Mouse (Mus musculus) heart, adult 8-10 months (tissue): ENCODE results near the gene Pin1rt1. TPM values are rescaled to one million over a fixed set of nuclear protein-coding genes. Genes with fewer than 3 reads are reported as not detected.

ENCODE experiments used
- DNase-seq: peaks from one replicate; pipeline ENCODE4 v3.0.0; 2022; ENCODE audit warnings: low spot score
- total RNA-seq, 4 experiments: library from RNA; stranded (reverse); gene quantifications; 2 replicates each; pipeline ENCODE4 v1.2.4; 2022

Gene Pin1rt1
- total RNA-seq, 4 experiments from 2014 or later, result not detected

- no peak for DNase-seq
These were observed 3.7 kb downstream of the Pin1rt1 start for GRCm38 (mm10) chr2:104712486-104712809.

GRCm38 (mm10) chr2:104711585-104712485 is 4.3 kb downstream of the Pin1rt1 start, which contains the start of gene Tcp11l1:
TSS of gene Tcp11l1 (minus strand) at chr2:104712169.
- peak; percentile 50 for DNase-seq

DNA sequence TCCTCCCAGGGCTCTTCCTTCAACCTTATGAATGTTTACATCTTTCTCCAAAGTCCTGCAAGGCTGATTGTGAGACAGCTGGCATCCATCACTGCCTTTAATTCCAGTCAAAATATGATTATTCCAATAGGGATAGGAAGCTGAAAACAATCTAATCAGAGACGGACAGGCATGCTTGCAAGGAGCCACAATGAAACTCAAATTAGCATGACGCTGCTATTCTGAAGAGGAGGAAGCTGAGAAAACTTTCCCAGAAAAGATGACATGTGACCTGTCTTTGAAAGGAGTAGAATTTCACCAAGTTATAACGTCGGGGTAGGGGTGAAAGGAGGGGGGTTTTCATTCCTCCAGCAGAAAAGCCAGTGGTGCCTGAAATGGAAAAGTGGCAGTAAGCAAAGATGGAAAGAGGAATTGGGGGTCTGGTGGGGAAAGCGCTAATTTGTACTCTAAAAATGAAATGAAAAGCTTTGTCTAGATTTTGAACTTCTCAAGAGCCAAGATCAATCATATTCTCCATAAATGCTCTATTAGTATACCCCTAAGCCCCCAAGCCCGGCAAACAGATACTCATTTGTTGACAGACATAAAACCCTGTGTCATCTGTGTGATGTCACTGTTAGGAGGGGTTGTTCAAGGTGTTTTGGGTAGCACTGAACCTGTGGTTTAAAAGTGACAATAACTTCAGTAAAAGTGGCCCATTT is 5.4 kb downstream of the Pin1rt1 start:
- DNase-seq, result no peak

DNA sequence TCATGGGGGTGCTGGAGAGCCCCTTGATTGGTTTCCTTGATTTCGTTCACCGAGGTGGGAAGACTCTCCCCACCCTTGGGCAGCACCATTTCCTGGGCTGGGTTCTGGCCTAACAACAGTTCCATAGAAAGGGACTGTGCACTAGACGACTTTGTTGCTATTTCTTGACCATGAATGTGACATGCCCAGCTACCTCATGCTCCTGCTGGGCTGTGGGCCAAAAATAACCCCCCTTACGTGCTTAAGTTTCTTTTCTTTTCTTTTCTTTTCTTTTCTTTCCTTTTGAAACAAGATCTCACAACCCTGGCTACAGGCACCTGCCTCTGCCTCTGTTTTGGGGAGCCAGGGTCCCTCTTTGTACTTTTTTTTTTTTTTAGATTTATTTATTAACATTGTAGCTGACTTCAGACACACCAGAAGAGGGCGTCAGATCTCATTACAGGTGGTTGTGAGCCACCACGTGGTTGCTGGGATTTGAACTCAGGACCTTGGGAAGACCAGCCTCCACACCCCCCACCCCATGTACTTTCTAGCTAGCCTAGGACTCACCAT is 6.3 kb downstream of the Pin1rt1 start:
- DNase-seq, result no peak

DNA sequence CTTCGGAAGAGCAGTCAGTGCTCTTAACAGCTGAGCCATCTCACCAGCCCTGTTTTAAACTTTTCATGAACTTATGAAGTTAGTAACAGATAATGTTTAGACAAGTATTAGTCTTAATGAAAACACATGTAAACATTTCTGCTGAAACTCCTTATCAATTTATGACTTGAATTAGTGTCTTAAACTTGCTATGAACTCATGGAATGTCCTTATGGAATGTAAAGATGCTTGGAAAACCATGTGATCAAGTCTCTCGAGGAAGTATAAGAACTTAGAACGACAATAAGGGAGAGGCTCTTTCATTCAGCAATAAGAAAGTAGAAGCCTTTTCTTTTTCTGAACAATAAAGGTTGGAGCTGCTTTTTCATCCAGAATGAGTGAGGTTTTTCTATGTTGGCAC is 11.8 kb downstream of the Pin1rt1 start:
- no peak for DNase-seq

GRCm38 (mm10) chr2:104703158-104703557 is 13.0 kb downstream of the Pin1rt1 start:
- DNase-seq, result no peak

DNA sequence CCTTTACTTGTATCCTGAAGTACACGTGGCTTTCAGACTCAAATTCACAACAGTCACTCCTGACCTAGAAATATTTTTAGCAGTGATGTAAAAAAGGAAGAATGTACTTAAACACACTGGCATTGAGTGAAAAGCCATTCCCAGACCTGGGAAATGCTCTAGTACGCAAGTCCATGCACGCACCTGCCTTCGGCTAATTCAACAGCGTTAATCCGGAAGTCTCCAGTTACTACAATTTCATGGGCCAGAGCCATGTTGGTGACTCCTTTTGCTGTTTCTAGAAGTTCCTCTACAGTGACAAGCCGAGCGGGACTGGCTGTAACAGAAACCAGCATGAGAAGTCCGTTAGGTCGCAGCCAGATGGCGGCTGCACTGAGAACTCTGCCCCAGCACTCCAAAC is 16.5 kb downstream of the Pin1rt1 start:
- DNase-seq, result no peak

DNA sequence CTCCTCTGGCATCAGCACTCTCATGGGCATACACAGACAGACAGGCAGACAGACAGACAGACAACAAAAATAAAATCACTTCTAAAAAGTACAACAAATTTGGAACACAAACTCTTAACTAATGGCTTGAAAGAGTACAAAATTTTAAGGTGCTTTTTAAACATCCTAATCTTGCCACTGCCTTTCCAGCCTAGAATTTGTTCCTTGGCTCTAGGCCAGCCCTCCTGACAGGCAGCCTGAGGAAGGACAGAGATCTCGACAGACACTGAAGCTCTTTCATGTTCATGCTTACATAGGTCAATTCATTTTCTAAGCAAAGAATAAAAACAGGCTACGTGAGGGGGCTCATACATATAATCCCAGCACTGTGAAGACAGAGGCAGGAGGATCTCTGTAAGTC is 23.6 kb downstream of the Pin1rt1 start:
- DNase-seq, result no peak

DNA sequence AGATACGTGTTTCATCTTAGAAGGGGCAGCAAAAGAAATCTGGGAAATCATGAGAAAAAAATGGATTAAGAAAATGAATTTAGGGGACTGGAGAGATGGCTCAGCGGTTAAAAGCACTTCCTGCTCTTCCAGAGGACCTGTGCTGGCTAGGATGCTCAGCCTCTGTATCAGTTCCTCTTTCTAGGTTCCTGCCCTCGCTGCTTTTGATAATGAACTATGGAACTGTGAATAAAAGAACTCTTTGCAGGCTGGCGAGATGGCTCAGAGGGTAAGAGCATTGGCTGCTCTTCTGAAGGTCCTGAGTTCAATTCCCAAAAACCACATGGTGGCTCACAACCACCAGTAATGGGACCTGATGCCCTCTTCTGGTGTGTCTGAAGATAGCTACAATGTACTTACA is 25.5 kb downstream of the Pin1rt1 start:
- no peak for DNase-seq

- DNase-seq, result no peak
These were observed 27.5 kb downstream of the Pin1rt1 start for GRCm38 (mm10) chr2:104688724-104689123.

DNA sequence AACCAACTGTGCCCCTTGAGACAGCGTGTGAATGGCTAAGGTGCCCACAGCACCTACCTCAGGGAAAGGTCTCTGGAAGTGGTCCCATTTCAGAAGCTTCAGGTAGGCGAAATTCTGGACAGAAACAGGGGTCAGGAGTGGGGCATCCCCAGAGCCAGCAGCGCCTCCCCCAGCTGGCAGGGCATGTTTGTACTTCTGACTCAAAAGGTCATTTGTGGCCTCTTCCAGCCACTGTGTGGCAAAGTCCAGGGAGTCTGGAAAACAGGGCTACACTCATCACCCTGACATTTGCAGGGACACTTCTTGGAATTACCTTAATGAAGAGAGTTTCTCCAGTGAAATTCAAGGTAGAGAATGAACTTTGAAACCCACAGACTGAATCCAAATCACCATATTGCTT is 27.9 kb downstream of the Pin1rt1 start:
- DNase-seq, result no peak

DNA sequence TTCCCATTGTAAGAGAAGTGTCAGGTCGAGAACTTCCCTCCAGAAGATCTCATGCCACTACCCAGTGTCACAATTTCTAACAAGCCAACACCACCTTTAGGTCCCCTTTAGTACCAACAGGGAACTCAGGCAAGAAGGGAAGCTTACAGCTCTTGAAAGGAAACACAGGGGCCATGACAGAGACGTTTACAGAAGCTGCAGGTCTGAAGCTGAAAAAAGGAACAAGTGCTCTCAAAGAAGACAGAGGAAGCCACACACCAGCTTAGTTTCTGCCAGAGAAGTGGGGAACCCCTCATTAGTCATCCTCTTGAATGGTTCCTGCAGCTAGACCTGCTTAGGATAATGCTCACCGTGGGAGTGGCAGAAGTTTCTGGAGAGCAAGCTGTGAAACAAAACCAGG is 28.9 kb downstream of the Pin1rt1 start:
- DNase-seq, result no peak

GRCm38 (mm10) chr2:104685418-104685817 is 30.8 kb downstream of the Pin1rt1 start:
- peak; percentile 64 for DNase-seq

DNA sequence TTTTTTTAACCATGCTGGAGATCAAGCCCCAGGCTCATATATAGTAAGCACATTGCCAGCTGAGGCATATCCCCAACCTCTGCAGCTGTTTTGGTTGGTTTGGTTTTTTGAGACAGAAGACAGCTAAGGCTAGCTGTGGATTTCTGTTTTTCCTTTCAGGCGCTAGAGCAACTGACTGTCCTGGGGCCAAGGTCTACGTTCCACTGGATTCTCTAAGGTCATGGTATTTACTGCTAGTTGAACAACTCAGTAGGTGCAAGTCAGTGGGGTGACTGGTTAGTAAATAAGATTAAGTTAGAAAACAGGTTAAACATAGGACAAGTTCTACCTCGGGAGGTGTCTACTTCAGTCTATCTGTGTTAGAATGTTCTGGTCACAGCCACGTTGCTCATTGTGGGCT is 31.4 kb downstream of the Pin1rt1 start:
- no peak for DNase-seq

DNA sequence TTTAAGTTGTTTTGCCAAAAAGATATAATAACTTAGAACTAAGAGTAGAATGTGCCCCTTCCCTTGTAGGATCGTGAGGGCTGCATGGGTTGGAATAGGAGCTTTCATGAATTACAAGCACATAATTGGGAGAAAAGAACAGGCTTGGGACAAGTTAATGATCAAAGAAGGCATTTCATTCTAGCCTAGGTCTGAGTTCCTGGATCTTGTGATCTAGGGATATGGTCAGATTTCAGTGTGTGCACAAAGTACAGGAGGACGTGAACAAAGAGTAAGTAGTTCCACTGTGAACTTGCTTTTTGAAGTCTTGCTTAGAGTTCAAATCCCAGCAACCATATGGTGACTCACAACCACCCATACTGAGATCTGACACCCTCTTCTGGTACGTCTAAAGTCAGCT is 38.9 kb downstream of the Pin1rt1 start:
- no peak for DNase-seq

- no peak for DNase-seq
These were observed 44.5 kb downstream of the Pin1rt1 start for GRCm38 (mm10) chr2:104671724-104672123.

- no peak for DNase-seq
These were observed 46.9 kb downstream of the Pin1rt1 start for GRCm38 (mm10) chr2:104669122-104669804.

Other genes with a start within 250 kb of the Pin1rt1 start
- gene Hipk3, start 221.9 kb downstream of the Pin1rt1 start, total RNA-seq, result 100 to 1,000 TPM; 217 to 250 (median 233) TPM
- gene Cstf3, start 125.9 kb downstream of the Pin1rt1 start, total RNA-seq, result 10 to 100 TPM in 3 of 4 experiments, 1 to 10 TPM in 1; 8.9 to 15.3 (median 12.2) TPM
- gene Tcp11l1, start 4.2 kb downstream of the Pin1rt1 start, total RNA-seq, result 10 to 100 TPM in 2 of 4 experiments, 1 to 10 TPM in 2; 8.4 to 10.7 (median 9.7) TPM
- gene Depdc7, start 26.5 kb upstream of the Pin1rt1 start, total RNA-seq, result 1 to 10 TPM in 3 of 4 experiments, under 1 TPM in 1; 0.57 to 1.8 (median 1.2) TPM
- 10 to 100 TPM; 28.3 to 33.9 (median 31.1) TPM for gene Qser1, start 100.4 kb upstream of the Pin1rt1 start, total RNA-seq
- gene Prrg4, start 133.5 kb upstream of the Pin1rt1 start, total RNA-seq, result 1 to 10 TPM in 2 of 4 experiments, under 1 TPM in 2; 0.65 to 1.4 (median 0.99) TPM
- gene Ccdc73, start 151.4 kb upstream of the Pin1rt1 start, total RNA-seq, result 1 to 10 TPM; 3.7 to 5.6 (median 5.2) TPM